Mouse (Mus musculus): Measurements from ENCODE around the gene Zfp960. TPM values are rescaled to one million over a fixed set of nuclear protein-coding genes. Genes with fewer than 3 reads are reported as not detected.
"Not testable (repeated sequence)": the region's sequence is repeated elsewhere in the genome, so short reads cannot be mapped to it uniquely, and the experiment has no call there.

The Zfp960 gene
- 10 to 100 TPM in 1 of 4 experiments, 1 to 10 TPM in 3; 5.4 to 10.5 (median 7.1) TPM for total RNA-seq (2022)

GRCm38 (mm10) chr17:17063628-17064494 lies at the start of gene Zfp960:
TSS of gene Zfp960 (plus strand) at chr17:17064113.
- DNase-seq, result peak; percentile 87

- DNase-seq, result not testable (repeated sequence)
Observed at GRCm38 (mm10) chr17:17018071-17018470, 45.8 kb upstream of the Zfp960 start.

- DNase-seq, result not testable (repeated sequence)
Observed at GRCm38 (mm10) chr17:17059566-17059965, 4.3 kb upstream of the Zfp960 start.

- not testable (repeated sequence) for DNase-seq
Observed at GRCm38 (mm10) chr17:17120830-17121502, 57.1 kb downstream of the Zfp960 start, which contains the start of gene Zfp97. TSS of gene Zfp97 (plus strand) at chr17:17121415.

Other genes starting within 250 kb of the Zfp960 start
- 1 to 10 TPM; 4.2 to 6.8 (median 5.4) TPM for gene Zfp97, start 57.3 kb downstream of the Zfp960 start, total RNA-seq (2022)

Measured in adrenal gland, adult 8-10 months (tissue).